Mouse (Mus musculus): ENCODE measurements around the gene Igdcc4. TPM values are rescaled to one million over a fixed set of nuclear protein-coding genes. Genes with fewer than 3 reads are reported as not detected.
"Not testable (repeated sequence)": the region's sequence is repeated elsewhere in the genome, so short reads cannot be mapped to it uniquely, and the experiment has no call there.

Gene Igdcc4
- 10 to 100 TPM; 24.9 to 30.8 TPM for total RNA-seq (2021)

GRCm38 (mm10) chr9:65100991-65101685 is at the start of gene Igdcc4:
TSS of gene Igdcc4 (plus strand) at chr9:65101486.
- peak; percentile 51 to 52 for DNase-seq (ENCODE audit: low spot score in 2 of 2)
- intact Hi-C loops (cut with DNase I), result no loop called here

- intact Hi-C loops (cut with DNase I), result no loop called here
- no peak for DNase-seq (ENCODE audit: low spot score in 2 of 2)
Measured at GRCm38 (mm10) chr9:65064251-65064650, 37.0 kb upstream of the Igdcc4 start.

- intact Hi-C loops (cut with DNase I), result no loop called here
- no peak for DNase-seq (ENCODE audit: low spot score in 2 of 2)
Measured at GRCm38 (mm10) chr9:65070587-65070986, 30.7 kb upstream of the Igdcc4 start.

- no peak for DNase-seq (ENCODE audit: low spot score in 2 of 2)
- intact Hi-C loops (cut with DNase I), result no loop called here
Measured at GRCm38 (mm10) chr9:65073555-65073954, 27.7 kb upstream of the Igdcc4 start.

- no peak for DNase-seq (ENCODE audit: low spot score in 2 of 2)
- intact Hi-C loops (cut with DNase I), result no loop called here
Measured at GRCm38 (mm10) chr9:65074251-65074650, 27.0 kb upstream of the Igdcc4 start.

- intact Hi-C loops (cut with DNase I), result no loop called here
- no peak for DNase-seq (ENCODE audit: low spot score in 2 of 2)
Measured at GRCm38 (mm10) chr9:65074855-65075493, 26.3 kb upstream of the Igdcc4 start.

GRCm38 (mm10) chr9:65077536-65077935 is 23.8 kb upstream of the Igdcc4 start:
- no peak for DNase-seq (ENCODE audit: low spot score in 2 of 2)
- intact Hi-C loops (cut with DNase I), result no loop called here

GRCm38 (mm10) chr9:65080141-65080540 is 21.1 kb upstream of the Igdcc4 start:
- intact Hi-C loops (cut with DNase I), result loop anchor here (5.0 kb wide), 1 partner anchor 42 kb away; no protein-coding TSS in a partner anchor
- DNase-seq (ENCODE audit: low spot score in 2 of 2), result not testable (repeated sequence)

- intact Hi-C loops (cut with DNase I), result loop anchor here (5.0 kb wide), 1 partner anchor 39 kb away; no protein-coding TSS in a partner anchor
- no peak for DNase-seq (ENCODE audit: low spot score in 2 of 2)
Measured at GRCm38 (mm10) chr9:65083075-65083765, 18.1 kb upstream of the Igdcc4 start.

GRCm38 (mm10) chr9:65084198-65084807 is 17.0 kb upstream of the Igdcc4 start:
- intact Hi-C loops (cut with DNase I), result loop anchor here (5.0 kb wide), 1 partner anchor 38 kb away; no protein-coding TSS in a partner anchor
- no peak for DNase-seq (ENCODE audit: low spot score in 2 of 2)

GRCm38 (mm10) chr9:65085270-65085669 is 16.0 kb upstream of the Igdcc4 start:
- no peak for DNase-seq (ENCODE audit: low spot score in 2 of 2)
- intact Hi-C loops (cut with DNase I), result no loop called here

- intact Hi-C loops (cut with DNase I), result no loop called here
- DNase-seq (ENCODE audit: low spot score in 2 of 2), result no peak
Measured at GRCm38 (mm10) chr9:65086801-65087200, 14.5 kb upstream of the Igdcc4 start.

GRCm38 (mm10) chr9:65087490-65087889 is 13.8 kb upstream of the Igdcc4 start:
- no peak for DNase-seq (ENCODE audit: low spot score in 2 of 2)
- intact Hi-C loops (cut with DNase I), result no loop called here

- intact Hi-C loops (cut with DNase I), result no loop called here
- peak; percentile 23 to 28 for DNase-seq (ENCODE audit: low spot score in 2 of 2)
Measured at GRCm38 (mm10) chr9:65094237-65094636, 7.0 kb upstream of the Igdcc4 start.

GRCm38 (mm10) chr9:65101686-65102376 is 545 bp downstream of the Igdcc4 start:
- DNase-seq (ENCODE audit: low spot score in 2 of 2), result peak; percentile 33 to 52
- intact Hi-C loops (cut with DNase I), result no loop called here

- DNase-seq (ENCODE audit: low spot score in 2 of 2), result peak in 1 of 2 experiments; percentile 25
- intact Hi-C loops (cut with DNase I), result no loop called here
Measured at GRCm38 (mm10) chr9:65102377-65103172, 1.3 kb downstream of the Igdcc4 start.

GRCm38 (mm10) chr9:65103173-65103752 is 2.0 kb downstream of the Igdcc4 start:
- DNase-seq (ENCODE audit: low spot score in 2 of 2), result no peak
- intact Hi-C loops (cut with DNase I), result no loop called here

- intact Hi-C loops (cut with DNase I), result no loop called here
Measured at GRCm38 (mm10) chr9:65106821-65107220, 5.5 kb downstream of the Igdcc4 start.

More at GRCm38 (mm10) chr9:65106821-65107220, 5.5 kb downstream of the Igdcc4 start:
- DNase-seq (ENCODE audit: low spot score in 2 of 2), result no peak

Measured in left cerebral cortex, postnatal 36 days (tissue).